Mouse (Mus musculus) heart, embryonic 12.5 days (tissue): ENCODE data around the gene Myo5a. TPM values are rescaled to one million over a fixed set of nuclear protein-coding genes. Genes with fewer than 3 reads are reported as not detected.

Experiments used
- ATAC-seq: fragments of 200-750 bp; cut with Nextera tagmentation; 2 replicates; pipeline ENCODE4 v1.8.0; 2017; ENCODE audit warnings: moderate TSS enrichment, moderate library complexity; ENCODE audit not compliant: insufficient number of reproducible peaks, low FRiP score
- H3K27ac ChIP-seq: fragments of 300-500 bp; sonication (generic); 2 replicates; pipeline ENCODE4 v1.5.1; 2016; ENCODE audit warnings: mild to moderate bottlenecking, moderate library complexity; ENCODE audit not compliant: poor library complexity, severe bottlenecking
- H3K27me3 ChIP-seq: fragments of 300-500 bp; sonication (generic); replicated peaks from 2 replicates; pipeline ENCODE4 v1.6.1; 2016; ENCODE audit warnings: mild to moderate bottlenecking, moderate library complexity
- H3K36me3 ChIP-seq: fragments of 300-500 bp; sonication (generic); 2 replicates; pipeline ENCODE4 v1.6.1; 2016; ENCODE audit warnings: mild to moderate bottlenecking, moderate library complexity
- H3K4me1 ChIP-seq: fragments of 300-500 bp; sonication (generic); replicated peaks from 2 replicates; pipeline ENCODE4 v1.6.1; 2016; ENCODE audit warnings: mild to moderate bottlenecking
- H3K4me2 ChIP-seq: fragments of 300-500 bp; sonication (generic); 2 replicates; pipeline ENCODE4 v1.6.1; 2016; ENCODE audit warnings: mild to moderate bottlenecking, moderate library complexity
- H3K4me3 ChIP-seq: fragments of 300-500 bp; sonication (generic); 2 replicates; pipeline ENCODE4 v1.5.1; 2016; ENCODE audit warnings: mild to moderate bottlenecking
- H3K9ac ChIP-seq: fragments of 300-500 bp; sonication (generic); 2 replicates; pipeline ENCODE4 v1.6.1; 2016; ENCODE audit warnings: mild to moderate bottlenecking, moderate library complexity
- H3K9me3 ChIP-seq: fragments of 300-500 bp; sonication (generic); replicated peaks from 2 replicates; pipeline ENCODE4 v1.6.1; 2016; ENCODE audit warnings: mild to moderate bottlenecking, moderate library complexity
- WGBS: fragments of 180-500 bp; shearing (Covaris S2); methylation state at CpG from one replicate; pipeline ENCODE4 v1.1.7; 2016; 5-methylcytosine and 5-hydroxymethylcytosine counted together
- polyA plus RNA-seq: library from polyadenylated mRNA; unstranded; fragments of >200 nt; fragmentation: Nextera tagmentation; extraction: Ambion mirVana; gene quantifications from 2 replicates; pipeline ENCODE4 v1.2.1, GENCODE M21; 2016

Myo5a gene
- polyA plus RNA-seq, 1 experiment from 2014 or later = 15.8 TPM

DNA sequence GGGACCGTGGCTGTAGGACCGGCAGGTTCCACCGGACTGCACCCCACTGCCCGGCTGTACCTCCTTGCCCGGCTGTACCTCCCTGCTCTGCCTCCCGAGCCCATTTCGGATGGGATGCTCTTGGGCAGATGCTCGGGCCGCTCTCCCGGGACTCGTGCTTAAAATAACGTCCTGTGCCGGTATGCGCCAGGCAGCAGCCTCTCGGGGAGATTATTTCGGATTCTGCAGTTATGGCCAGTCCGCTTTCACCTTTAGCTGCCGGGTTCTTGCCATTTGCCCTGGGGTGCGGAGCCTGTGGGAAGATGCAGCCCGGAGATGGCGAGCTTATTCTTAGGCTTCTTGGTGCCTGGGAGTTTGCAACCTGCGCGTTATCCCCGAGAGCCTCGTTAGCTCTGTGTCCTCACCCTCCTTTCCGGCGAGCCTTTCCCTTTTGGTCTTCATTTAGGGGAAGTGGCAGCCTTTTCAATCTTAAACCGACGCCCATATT, 934 bp downstream of the Myo5a start:
- H3K27ac ChIP-seq = peak overlapping the region; percentile 63
- H3K9ac ChIP-seq = peak overlapping the region; percentile 81
- peak overlapping the region; percentile 65 for H3K4me3 ChIP-seq
- H3K9me3 ChIP-seq = no peaks in the 10 kb centered on the region
- under 1% methylated on average over 29 of the region's 29 CpGs for WGBS
- no peaks in the 10 kb centered on the region for H3K36me3 ChIP-seq
- no peaks in the 10 kb centered on the region; the same call in 1 of the 2 replicates for H3K27me3 ChIP-seq
- ATAC-seq = no peak; the same call in 1 of the 2 replicates
- H3K4me2 ChIP-seq = peak overlapping the region; percentile 83
- H3K4me1 ChIP-seq = peaks cover 6% of the 10 kb centered on the region

DNA sequence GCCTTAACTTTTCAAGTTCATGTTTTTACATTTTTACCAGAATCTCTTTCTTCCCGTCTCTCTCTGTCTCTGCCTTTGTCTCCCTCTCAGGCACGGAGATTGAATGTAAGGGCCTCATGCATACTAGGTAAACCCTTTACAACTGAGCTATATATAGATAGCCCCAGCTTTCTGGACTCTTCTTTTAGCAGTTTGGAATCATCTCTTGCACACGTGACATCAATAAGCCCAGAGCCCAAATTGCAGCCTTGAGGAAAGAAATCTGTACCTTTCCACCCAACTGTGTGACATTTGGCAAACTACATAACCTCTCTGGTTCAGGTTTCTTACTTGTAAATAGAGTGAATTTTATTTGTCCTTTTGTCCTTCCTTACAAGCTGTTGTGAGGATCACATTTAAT, 1.5 kb downstream of the Myo5a start:
- no peaks in the 10 kb centered on the region; the same call in 1 of the 2 replicates for H3K27me3 ChIP-seq
- H3K4me1 ChIP-seq = peaks cover 6% of the 10 kb centered on the region
- no peaks in the 10 kb centered on the region for H3K36me3 ChIP-seq
- H3K27ac ChIP-seq = no peak overlapping the region
- 0 out of 2 replicates have a peak overlapping the region, but pooled peaks have one; percentile 81 for H3K9ac ChIP-seq
- 26% methylated on average over 3 of the region's 3 CpGs for WGBS
- H3K4me3 ChIP-seq = peak overlapping the region; percentile 65
- no peak for ATAC-seq
- H3K4me2 ChIP-seq = peak overlapping the region; percentile 83
- no peaks in the 10 kb centered on the region for H3K9me3 ChIP-seq

DNA sequence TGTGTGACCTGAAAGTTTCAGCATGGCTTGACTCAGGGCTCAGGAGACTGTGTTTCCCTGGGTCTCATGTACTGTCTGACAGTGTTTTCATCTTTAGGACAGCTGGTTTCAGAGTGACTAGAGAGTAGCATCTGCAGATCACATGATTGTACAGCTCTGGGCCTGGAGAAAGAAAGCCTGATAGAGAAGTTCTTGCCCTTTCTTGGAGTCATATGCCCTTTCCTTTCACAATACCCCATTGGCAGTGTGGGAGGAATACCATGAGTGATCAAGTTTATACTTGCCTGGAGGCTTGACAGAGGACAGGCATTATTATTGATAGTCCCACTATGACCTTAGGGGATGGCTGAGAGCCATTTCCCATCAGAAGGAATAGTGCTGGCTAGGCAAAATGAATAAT, 6.4 kb downstream of the Myo5a start:
- no peaks in the 10 kb centered on the region for H3K36me3 ChIP-seq
- no peak overlapping the region for H3K27ac ChIP-seq
- no peak overlapping the region for H3K9ac ChIP-seq
- H3K4me1 ChIP-seq = peaks cover 5% of the 10 kb centered on the region; the same call in 1 of the 2 replicates
- ATAC-seq = no peak
- H3K27me3 ChIP-seq = no peaks in the 10 kb centered on the region
- H3K4me2 ChIP-seq = no peak overlapping the region
- no peak overlapping the region for H3K4me3 ChIP-seq
- H3K9me3 ChIP-seq = no peaks in the 10 kb centered on the region

DNA sequence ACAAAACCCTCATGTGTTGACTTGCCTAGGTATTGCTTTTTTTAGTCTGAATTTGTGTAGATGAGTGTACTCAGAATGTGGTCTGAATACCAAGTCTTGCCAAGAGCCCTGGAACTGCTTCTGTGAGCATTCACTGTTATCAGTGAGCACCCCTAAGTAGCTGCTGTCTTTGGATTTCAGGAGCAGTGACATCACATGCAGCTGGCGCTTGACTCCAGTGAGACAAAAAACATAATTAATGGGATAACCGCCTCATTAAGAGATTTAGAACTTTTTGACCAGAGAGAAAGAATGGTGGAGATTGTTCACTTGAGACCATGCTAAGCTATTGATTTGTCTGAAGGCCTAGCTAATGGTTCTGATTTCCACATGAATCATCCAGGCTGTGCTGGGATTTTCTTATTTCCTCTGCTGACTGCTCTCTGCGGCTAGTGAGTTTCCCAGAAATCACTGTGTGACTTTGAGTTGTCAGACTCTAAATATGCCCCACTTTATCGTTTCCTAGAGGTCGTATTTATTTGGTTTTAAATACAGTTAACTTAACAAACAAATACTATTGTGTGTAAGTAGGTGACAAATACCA, 14.5 kb downstream of the Myo5a start:
- H3K27me3 ChIP-seq = no peaks in the 10 kb centered on the region
- no peak for ATAC-seq
- H3K4me2 ChIP-seq = no peak overlapping the region
- no peak overlapping the region for H3K4me3 ChIP-seq
- no peak overlapping the region for H3K9ac ChIP-seq
- 58% methylated on average over 5 of the region's 5 CpGs for WGBS
- H3K4me1 ChIP-seq = peaks cover 22% of the 10 kb centered on the region
- no peaks in the 10 kb centered on the region for H3K9me3 ChIP-seq
- H3K27ac ChIP-seq = no peak overlapping the region
- no peaks in the 10 kb centered on the region for H3K36me3 ChIP-seq

DNA sequence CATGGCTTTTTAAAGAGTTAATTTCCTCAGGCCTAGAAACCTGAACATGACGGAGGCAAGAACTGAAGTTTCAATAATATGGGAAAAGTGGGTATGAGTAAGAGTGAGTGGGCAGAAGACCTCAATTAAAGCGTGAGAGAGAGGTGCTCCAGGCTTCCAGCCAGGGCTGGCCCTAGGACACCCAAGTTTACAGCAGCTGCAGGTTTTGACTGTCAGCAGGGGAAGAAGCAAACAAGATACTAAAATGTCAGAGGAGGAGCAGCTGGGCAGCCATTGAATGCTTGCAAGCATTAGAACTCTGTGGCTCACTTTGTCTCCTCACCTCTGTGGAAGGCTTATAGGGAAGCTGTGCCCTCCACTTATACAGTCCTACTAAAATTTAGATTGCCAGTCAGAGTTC, 17.0 kb downstream of the Myo5a start:
- H3K27ac ChIP-seq = peak overlapping the region; percentile 36
- peaks cover 22% of the 10 kb centered on the region for H3K4me1 ChIP-seq
- no peak overlapping the region for H3K9ac ChIP-seq
- no peaks in the 10 kb centered on the region for H3K27me3 ChIP-seq
- no peaks in the 10 kb centered on the region for H3K36me3 ChIP-seq
- H3K4me2 ChIP-seq = peak overlapping the region; percentile 20; the same call in 1 of the 2 replicates
- WGBS = 61% methylated on average over 2 of the region's 2 CpGs
- no peak for ATAC-seq
- H3K9me3 ChIP-seq = no peaks in the 10 kb centered on the region
- H3K4me3 ChIP-seq = no peak overlapping the region

DNA sequence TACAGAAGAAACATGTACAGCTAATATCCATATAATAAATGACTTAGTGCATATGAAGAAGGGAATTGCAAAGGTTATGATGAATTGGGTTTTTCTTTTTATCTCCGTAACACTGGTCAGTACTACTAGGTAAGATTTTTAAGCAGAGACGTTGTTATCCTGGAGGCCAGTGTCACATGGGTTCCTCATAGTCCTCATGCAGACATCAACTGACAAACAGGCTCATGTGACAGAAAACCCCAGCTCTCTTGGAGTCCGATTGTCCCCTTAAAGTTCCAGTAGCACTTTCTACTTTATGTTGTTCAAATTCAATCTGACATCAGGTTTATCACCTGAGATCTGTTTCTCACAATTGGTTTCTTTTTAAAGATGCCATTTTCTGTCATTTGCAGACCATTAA, 18.5 kb downstream of the Myo5a start:
- Histone ChIP-seq H3K4me1 (peaks cover 22% of the 10 kb centered on the region), H3K4me2 (no peak overlapping the region), H3K9ac (no peak overlapping the region), H3K4me3 (no peak overlapping the region), H3K27ac (no peak overlapping the region), H3K36me3 (no peaks in the 10 kb centered on the region), H3K9me3 (no peaks in the 10 kb centered on the region), H3K27me3 (no peaks in the 10 kb centered on the region)
- WGBS = 54% methylated on average over 3 of the region's 3 CpGs
- ATAC-seq = no peak

DNA sequence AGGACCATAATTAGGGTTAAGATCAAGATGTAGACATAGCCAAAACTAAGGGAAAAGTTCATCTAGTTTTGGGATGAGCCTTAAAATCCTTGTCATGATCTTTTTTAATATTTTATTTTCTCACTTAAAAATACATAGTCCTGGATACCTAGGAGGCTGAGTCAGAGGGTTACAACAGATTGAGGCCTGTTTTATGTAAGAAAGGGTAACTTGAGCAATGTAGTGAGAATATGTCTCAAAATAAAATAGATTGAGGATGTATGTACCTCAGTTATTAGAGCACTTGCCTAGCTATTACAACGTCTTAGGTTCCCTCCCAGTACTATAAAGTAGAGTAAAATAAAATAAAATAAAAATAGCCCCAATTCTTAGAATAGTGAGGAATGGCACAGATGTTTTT, 21.3 kb downstream of the Myo5a start:
- H3K27me3 ChIP-seq = no peaks in the 10 kb centered on the region
- 73% methylated on average over 1 of the region's 1 CpGs for WGBS
- H3K27ac ChIP-seq = no peak overlapping the region
- no peak overlapping the region for H3K4me3 ChIP-seq
- H3K4me2 ChIP-seq = no peak overlapping the region
- ATAC-seq = no peak
- H3K36me3 ChIP-seq = no peaks in the 10 kb centered on the region
- H3K9ac ChIP-seq = no peak overlapping the region
- no peaks in the 10 kb centered on the region for H3K9me3 ChIP-seq
- H3K4me1 ChIP-seq = peaks cover 7% of the 10 kb centered on the region

DNA sequence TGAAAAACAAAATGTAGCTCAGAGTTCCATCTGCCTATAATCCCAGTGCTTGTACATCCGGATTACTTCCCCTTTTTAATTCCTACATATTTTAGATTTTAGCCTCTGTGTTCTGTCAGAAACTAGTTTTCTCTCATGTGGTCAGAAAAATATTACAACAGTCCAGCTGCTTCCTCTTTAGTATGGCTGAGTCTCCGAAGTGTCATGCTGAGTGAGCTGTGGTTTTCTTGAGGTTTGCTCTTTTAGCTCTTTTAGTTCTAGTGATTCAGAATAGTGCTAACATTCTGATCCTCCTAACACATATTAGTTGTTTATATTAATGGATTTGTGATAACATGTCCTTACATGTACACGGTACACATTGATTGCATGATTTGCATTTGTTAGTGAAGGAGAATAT, 23.9 kb downstream of the Myo5a start:
- H3K36me3 ChIP-seq = peaks cover 4% of the 10 kb centered on the region; the same call in 1 of the 2 replicates
- no peaks in the 10 kb centered on the region for H3K27me3 ChIP-seq
- no peak for ATAC-seq
- no peak overlapping the region for H3K4me3 ChIP-seq
- no peak overlapping the region for H3K4me2 ChIP-seq
- H3K9ac ChIP-seq = no peak overlapping the region
- 78% methylated on average over 3 of the region's 3 CpGs for WGBS
- H3K4me1 ChIP-seq = no peaks in the 10 kb centered on the region
- no peaks in the 10 kb centered on the region for H3K9me3 ChIP-seq
- no peak overlapping the region for H3K27ac ChIP-seq

DNA sequence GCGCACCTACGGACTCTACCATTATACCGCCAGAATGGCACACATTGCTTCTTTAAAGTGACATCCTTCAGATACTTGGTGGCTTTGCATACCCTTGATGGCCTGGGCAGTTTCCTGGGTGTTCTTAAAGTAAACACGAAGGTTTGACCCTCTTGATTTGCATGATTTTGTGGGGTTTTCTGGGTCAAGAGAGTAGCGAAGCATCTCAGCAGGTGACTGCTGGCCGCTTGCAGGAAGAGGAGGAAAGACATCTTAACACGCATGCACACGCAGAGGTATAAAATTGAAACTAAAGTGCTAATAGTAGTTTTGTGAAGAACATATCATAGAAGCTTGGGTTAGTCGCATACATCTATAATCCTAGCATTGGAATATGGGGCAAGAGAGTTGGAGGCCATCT, 28.1 kb downstream of the Myo5a start:
- H3K4me3 ChIP-seq = no peak overlapping the region
- no peaks in the 10 kb centered on the region for H3K9me3 ChIP-seq
- ATAC-seq = no peak
- no peaks in the 10 kb centered on the region for H3K4me1 ChIP-seq
- H3K27me3 ChIP-seq = no peaks in the 10 kb centered on the region
- peaks cover 4% of the 10 kb centered on the region; the same call in 1 of the 2 replicates for H3K36me3 ChIP-seq
- whole genome bisulfite sequencing = 93% methylated on average over 9 of the region's 9 CpGs
- H3K4me2 ChIP-seq = no peak overlapping the region
- H3K27ac ChIP-seq = no peak overlapping the region
- no peak overlapping the region for H3K9ac ChIP-seq

DNA sequence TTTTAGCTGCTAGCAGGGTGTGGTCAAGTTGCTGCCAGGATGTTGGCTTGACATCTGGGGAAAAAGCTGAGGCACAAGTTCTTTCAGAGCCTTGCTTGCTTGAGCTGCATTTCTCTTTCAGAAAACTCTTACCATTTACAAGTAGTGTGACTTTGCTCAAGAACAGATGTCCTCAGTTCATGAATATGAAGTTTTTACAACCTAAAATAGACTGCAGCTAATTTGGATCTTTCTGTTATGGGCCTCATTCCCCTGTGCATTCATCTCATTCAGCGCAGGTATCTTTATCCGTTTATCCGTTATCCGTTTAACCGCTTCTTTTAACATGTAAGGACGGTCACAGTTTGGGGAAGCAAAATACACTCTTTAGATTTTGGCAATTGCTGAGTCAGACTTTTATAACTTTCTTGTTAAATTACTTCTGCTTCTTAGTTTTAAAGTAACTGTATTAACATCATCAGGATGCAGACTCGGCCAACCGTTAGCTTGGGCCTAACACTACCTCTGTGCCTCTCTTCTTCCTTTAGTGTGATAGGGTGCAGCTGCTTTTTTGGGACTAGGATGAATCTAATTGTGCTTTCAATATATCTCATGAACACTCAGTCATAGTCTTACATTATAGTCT, 29.5 kb downstream of the Myo5a start:
- no peak overlapping the region for H3K4me3 ChIP-seq
- WGBS = 92% methylated on average over 8 of the region's 8 CpGs
- no peaks in the 10 kb centered on the region for H3K4me1 ChIP-seq
- no peaks in the 10 kb centered on the region for H3K9me3 ChIP-seq
- H3K4me2 ChIP-seq = no peak overlapping the region
- ATAC-seq = no peak
- H3K36me3 ChIP-seq = peaks cover 4% of the 10 kb centered on the region; the same call in 1 of the 2 replicates
- H3K27ac ChIP-seq = no peak overlapping the region
- H3K9ac ChIP-seq = no peak overlapping the region
- no peaks in the 10 kb centered on the region for H3K27me3 ChIP-seq

DNA sequence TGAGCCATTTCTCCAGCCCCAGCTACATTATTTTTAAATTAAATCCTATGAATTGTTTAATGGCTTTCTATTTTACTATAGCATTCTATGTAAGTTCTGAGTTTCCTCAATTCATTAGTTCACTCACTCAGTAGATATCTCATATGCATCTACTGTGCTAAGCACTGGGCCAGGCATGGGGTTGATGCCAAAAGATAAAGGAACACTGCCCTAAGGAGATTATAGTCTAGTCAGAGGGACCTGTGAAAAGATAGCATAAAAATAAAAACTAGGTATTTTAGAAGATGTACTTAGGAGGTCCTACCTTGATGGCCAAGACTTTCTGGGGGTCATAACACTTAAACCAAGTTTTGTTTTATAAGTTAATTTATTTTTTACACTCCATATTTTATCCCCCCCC, 31.3 kb downstream of the Myo5a start:
- Histone ChIP-seq H3K4me2 (no peak overlapping the region), H3K27me3 (no peaks in the 10 kb centered on the region), H3K9ac (no peak overlapping the region), H3K9me3 (no peaks in the 10 kb centered on the region), H3K36me3 (peaks cover 4% of the 10 kb centered on the region; the same call in 1 of the 2 replicates), H3K4me1 (no peaks in the 10 kb centered on the region), H3K4me3 (no peak overlapping the region), H3K27ac (no peak overlapping the region)
- no peak for ATAC-seq
